Mouse (Mus musculus) thymus, postnatal 0 days (tissue): ENCODE results near the gene Lpcat2b. TPM values are rescaled to one million over a fixed set of nuclear protein-coding genes. Genes with fewer than 3 reads are reported as not detected.
"Not testable (repeated sequence)": the region's sequence is repeated elsewhere in the genome, so short reads cannot be mapped to it uniquely, and the experiment has no call there.

Experiments
- DNase-seq: peaks from one replicate; pipeline ENCODE4 v3.0.0-alpha.2; 2015; ENCODE audit warnings: low spot score
- polyA plus RNA-seq: library from polyadenylated mRNA; unstranded; fragments of >200 nt; fragmentation: Nextera tagmentation; extraction: Ambion mirVana; gene quantifications from 2 replicates; pipeline ENCODE4 v1.2.1, GENCODE M21; 2015

The Lpcat2b gene
- polyA plus RNA-seq = not detected in 2 replicates

DNA sequence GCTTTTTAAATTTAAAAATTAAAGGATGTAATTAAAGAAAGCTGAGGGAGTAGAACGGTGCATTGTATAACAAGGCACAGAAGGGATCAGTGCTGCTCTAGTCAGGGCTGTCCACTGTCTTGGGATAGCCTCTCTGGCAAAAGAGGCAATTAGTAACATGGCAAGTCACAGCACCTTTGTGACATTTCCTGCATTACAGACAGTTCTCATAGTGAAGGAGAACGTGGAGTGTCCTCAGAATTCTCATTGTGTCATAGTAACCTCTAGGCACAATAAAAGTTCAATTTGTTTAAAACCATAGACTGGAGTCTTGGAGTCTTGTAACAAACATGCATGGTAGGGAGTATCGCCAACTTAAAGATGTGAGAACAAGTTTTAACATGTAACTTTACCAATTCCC is at the start of gene Lpcat2b:
Lpcat2b (plus strand) TSS at position 301 of the 400 bp plus-strand sequence.
- no peak for DNase-seq

DNA sequence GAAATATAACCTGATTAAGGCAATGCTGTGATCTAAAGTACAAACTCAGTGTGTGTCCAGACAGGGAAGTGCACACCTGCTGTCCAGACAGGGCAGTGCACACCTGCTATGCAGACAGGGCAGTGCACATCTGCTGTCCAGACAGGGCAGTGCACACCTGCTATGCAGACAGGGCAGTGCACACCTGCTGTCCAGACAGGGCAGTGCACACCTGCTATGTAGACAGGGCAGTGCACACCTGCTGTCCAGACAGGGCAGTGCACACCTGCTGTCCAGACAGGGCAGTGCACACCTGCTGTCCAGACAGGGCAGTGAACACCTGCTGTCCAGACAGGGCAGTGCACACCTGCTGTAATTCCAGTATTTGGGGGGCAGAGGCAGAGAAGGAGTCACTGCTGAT is 44.9 kb upstream of the Lpcat2b start:
- not testable (repeated sequence) for DNase-seq

DNA sequence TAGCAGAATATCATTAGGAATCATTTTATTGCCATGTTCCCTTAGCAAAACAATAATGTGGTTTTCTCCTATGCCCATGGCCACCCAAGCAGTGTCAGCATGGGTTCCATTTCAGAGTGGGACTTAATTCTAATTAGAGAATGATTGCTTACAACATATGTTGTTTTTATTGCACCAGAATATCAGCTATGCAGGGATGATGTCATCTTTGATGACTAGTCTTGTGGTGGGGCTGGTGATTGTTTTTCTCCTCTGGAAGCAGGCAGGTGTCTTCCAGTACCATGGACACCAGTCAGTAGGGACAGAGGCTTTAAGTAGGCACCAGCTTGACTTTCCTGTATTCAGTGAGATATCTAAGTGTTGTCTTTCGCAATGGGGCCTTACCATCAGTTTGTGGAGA is 43.6 kb upstream of the Lpcat2b start:
- no peak for DNase-seq

DNA sequence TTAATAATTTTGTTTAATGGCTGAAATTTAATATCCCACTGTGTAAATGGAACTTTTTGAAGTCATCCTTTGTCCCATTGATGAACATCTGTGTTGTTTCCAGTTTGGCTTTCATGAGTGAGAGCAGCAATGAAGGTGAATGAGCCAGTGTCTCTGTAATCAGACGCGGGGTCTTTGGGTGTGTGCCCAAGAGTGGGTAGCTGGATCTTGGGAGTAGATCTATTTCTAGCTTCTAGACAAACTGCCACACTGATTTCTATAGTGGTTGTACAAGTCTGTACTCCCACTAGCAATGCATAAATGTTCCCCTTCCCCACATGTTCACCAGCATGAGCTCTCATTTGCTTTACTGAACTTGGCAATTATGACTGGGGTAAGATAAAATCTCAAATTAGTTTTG is 42.0 kb upstream of the Lpcat2b start:
- DNase-seq = no peak

DNA sequence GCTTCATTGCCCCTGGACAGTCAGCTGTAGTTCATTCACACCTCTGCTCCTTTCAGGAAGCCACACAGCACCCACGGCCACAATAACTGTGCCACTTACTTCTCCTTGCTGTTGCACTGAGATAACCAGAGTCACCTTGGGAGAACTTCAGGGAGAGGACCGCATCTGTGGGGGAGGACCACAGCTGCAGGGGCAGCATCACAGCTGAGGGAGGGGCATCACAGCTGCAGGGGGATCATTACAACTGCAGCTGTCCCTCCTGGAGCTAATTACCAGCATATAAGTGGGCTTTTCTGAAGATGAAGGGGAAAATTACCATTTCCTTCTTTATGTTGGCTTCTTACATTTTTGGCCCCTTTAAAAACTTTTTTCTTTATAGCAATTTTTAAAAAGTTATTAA is 36.9 kb upstream of the Lpcat2b start:
- DNase-seq = no peak

DNA sequence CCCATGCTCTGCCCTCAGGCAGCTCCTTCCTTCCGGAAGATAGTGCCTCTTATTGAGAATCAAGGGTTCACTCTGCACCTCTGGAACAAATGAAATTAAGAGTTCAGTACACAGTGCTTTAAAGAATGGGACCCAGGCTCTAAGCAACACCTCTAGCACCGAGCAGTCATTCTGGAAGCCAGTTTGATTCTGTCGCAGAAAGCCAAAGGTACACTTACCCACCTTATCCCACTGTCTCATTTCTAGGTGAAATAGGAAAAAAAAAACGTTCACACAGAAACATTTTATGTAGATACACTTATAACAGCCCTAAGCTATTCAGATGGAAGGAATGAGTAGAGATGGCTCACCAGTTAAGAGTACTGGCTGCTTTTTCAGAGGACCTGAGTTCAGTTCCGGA is 28.9 kb upstream of the Lpcat2b start, which contains the start of gene Ephx4:
Ephx4 (plus strand) TSS at position 301 of the 400 bp plus-strand sequence.
- peak; percentile 10 for DNase-seq

DNA sequence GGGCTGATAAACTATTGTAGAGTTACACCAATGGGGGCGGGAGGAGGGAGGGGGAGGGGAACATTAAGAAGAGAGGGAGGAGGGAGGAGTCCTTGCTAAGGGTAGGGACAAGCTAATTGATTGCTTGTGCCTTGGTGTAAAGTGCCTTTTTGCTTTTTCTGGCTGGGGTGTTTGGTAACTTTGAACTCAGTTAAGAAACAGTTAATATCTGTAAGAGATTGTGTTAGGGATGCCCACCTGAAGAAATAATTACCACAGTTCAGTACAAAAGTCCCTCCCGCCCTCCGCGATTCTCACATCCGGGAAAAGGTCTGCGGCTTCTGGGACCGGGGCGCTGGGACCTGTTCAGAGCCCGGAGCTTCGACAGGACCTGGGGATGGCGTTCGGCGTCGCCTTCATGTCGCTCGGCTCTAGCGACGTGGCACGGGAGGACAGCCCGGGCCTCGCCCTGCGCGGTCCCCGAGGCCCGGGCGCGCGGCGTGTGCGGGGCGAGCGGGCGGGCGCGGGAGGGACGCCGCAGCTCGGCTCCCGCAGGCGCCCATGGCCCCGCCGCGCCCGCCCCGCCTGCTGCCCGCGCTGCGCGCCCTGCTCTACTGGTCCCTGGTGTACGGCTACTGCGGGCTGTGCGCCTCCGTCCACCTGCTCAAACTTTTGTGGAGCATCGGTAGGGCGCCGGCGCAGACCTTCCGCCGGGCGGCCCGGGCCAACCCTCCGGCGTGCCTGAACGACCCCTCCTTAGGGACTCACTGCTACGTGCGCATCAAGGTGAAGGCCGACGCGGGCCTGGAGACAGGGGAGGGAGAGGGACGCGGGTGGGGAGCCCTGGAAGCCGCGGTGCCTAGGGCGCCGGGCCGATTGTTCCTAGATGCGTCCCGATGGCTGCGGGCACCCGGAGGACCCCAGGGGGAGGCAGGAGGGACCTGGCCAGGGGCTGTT is 28.1 kb upstream of the Lpcat2b start:
- DNase-seq = peak; percentile 38

DNA sequence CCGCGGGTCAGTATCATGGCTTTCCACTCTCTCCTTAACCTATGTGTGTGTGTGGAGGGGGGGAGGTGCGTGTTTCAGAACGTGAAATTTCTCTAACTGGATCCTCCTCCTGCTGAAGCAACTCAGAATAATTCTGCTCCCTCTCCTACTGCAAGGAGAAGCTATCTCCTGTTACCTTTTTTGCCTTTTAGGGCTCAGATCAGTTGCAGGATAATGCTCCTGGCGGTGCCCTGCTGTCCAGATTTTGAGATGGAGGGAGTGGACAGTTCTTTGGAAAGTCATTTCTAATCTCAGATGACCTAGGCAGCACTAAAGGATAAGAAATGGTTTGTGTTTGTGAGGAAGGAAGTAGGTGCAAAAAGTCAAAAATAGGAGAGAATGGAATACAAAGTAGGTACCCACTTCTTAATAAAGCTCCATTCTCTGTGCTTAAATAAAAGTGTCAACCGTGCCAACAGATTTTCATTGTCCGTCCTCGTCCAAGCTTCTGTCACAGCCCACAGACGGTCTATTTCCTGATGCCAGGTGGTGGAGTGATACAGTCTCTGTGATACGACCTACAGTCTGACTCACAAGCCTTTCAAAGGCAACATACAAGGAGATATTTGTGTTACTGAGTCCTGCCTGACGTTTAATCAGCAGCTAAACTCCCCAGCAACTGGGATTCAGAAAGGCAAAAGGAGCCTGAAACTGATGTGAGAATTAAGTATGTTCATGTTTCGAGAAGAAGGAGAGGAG is 27.2 kb upstream of the Lpcat2b start:
- DNase-seq = no peak

DNA sequence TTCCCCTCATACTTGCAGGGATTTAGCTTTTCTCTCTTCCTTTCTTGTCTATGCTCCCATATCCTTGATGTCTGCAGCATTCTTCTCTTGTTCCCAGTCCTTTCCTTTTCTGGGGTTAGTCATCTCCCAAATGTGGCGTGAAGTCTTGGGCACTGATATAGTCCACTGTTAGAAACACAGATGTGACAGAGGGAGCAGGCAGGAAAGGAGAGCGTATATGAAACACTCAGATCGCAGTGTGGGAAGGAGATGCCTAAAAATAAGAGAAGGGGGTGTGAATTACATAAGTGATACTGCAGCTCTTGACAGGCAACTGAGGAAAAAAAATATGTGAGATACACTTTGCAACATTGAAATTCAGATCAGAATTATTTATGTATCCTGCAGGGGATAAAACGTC is 26.0 kb upstream of the Lpcat2b start:
- DNase-seq = no peak

DNA sequence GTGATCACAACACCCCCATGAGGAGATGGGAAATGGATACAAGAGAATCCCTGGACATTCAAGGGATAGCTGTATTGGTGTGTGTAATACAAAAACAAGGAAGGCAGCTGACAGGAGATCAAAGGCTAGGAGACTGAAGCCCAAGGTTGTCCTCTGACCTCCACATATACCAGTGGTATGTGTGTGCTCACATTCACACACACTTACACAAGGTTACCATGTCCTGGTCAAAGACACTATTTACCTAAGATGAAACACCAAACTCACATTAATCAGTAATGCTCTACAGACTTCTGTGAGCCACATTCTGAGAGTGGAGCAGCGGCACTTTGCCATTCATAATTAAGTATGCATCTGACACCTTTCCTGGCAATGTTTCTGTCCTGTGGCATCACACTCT is 21.0 kb upstream of the Lpcat2b start:
- no peak for DNase-seq

DNA sequence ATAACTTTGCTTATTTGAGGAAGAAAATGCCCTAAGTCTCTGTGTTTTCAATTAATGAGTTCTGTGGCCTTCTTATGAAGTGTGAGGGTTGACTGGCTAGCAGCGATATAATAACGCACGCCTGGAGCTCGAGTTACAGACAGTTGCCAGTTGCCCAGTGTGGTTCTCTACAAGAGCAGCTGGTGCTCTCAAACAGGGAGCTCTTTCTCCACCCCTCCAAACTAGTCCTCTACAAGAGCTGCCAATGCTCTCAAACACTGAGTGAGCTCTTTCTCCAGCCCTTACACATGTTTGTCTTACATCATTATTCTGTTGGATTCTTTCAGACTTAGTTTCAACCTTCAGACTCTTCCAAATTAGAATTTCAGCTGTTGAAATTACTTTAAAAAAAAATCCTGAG is 20.0 kb upstream of the Lpcat2b start:
- no peak for DNase-seq

DNA sequence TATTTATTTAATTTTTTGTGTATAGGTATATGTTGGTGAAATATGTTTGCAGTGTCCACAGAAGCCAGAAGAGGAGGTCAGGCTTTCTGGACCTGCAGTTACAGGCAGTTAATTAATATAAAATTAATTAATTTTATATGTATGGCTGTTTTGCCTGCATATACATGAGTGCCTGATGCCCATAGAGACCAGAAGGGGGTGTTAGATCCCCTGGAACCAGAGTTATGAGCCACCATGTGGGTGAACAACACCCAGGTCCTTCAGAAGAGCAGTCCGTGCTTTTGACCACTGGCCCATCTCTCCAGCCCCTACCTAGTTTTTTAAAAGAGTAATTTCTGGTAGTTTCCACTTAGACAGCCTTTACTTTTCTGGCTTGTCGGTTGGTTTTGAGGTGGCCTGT is 19.1 kb upstream of the Lpcat2b start:
- no peak for DNase-seq

DNA sequence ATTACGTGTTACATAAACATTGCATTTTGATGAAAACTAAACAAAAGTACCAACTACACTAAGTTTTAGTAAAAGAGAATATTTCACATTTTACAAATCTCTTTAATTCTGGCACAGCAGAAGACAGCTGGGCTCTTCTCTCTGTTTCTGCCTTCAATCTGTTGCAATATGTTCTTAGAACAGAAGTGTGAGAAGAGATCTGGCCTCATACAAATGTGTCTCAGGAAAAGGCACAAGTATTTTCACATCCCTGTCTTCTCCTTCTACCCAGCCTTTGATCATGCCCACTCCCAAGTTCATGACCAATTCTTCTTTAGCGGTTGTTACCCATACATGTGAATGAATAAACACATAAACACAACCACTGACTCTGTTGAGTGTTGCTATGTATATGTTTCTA is 16.3 kb upstream of the Lpcat2b start:
- DNase-seq = no peak

DNA sequence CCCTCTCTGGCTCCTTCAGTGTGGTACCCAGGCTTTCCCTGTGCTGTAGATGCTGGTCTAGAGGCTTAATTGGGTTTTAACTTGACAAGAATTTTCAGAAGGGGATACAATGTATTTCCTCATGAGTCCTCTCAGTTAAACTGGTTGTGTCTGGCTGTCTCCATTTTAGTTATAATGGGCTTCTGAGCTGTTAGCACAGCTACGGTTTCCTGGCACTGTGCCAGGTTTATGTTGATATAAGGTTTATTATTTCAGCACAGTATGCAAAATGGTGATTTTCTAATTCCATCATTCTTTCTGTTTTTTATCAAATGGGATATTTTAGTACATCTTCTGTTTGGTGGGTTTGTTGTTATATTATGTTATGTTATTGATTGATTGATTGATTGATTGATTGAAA is 9.7 kb upstream of the Lpcat2b start:
- DNase-seq = no peak

DNA sequence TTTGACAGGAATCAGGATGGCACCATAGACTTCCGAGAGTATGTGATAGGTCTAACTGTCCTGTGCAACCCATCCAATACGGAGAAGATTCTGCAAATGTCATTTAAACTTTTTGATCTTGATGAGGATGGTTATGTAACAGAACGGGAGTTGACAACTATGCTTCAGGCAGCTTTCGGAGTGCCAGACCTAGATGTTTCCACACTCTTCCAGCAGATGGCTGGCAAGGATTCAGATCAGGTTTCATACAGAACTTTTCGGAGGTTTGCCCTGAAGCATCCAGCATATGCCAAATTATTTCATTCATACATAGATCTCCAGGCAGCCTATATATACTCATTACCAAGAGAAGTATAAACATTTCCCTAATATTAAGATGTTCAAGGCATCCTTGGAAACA is 2.7 kb downstream of the Lpcat2b start:
- no peak for DNase-seq

DNA sequence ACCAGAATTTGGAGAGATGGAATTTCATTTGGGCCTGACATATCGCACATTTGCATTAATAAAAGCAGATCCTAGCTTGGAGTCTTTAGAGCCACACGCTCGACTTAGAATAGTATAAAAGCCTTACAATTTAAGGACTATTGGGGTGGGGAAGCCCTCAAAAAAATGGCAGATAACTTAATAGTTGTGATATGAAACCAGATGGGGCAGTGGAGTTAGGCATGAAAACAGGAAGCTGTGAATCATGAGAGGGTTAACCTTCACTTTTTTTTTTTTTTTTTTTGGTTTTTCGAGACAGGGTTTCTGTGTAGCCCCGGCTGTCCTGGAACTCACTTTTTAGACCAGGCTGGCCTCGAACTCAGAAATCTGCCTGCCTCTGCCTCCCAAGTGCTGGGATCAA is 4.8 kb downstream of the Lpcat2b start:
- no peak for DNase-seq

DNA sequence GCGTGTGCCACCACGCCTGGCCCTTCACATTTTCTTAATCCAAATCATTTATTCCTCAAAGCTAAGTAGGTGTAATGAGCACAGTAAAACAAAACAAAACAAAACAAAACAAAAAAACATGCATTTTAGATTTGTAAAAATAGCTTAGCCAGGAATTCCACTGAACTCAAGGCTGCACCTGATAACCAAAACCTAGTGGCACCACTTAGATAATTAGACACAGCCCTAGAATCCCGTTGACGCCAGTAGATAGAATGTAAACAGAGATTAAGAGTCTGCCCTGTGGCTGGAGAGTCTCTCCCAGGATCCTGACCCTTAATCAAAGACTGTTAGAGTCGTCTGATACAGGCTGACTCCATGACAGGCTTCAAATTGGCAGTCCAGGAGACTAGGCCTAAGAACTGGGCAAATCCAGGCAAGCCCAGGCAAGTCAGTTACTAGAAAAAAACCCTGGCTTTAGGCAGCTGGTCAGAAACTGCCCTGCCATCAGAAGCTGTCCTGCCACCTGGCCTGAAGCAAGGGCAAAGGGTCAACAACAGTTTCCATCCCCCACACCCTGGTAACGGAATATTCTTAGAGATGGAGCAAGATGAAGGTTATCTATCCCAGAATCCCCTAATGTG is 5.3 kb downstream of the Lpcat2b start:
- DNase-seq = no peak

DNA sequence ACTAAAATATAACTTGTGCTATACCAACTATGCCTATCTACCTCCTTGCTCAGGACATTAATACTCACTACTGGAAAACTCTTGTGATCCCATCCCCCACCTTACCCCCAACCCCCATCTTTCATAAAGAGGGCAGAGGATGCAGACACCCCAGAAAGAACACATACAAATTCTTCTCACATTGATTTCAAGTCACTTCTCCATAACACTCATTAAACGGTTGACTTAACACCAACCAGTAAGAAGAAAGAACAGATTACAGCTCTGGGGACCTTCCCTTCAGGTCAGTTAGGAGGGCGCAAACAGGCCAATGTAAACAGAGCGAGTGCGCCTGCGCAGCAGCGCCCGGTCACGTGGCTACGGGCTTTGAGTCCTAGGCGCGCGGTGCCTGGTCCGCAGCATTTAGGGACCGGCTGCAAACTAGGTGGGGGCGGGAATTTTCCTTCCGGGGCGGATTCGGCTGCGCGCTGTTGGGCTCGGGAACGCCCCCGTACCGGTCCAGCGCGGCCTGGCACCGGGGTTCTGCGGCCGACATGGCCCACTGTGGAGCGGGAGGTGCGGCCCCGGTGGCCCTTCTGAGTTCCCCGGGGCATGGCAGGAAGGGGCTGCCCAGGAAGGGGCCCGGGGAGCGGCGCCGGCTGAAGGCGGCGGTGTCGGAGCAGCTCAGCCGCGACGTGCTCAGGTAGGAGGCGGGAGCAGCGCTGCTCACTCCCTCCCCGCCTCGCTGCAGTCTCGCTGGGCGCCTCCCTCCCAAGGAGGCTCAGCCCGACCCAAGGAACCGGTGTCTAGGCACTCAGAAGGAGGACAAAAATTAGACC is 6.3 kb downstream of the Lpcat2b start, which contains the start of gene Btbd8:
Btbd8 (plus strand) TSS at position 534 of the 818 bp plus-strand sequence.
- peak; percentile 95 for DNase-seq

DNA sequence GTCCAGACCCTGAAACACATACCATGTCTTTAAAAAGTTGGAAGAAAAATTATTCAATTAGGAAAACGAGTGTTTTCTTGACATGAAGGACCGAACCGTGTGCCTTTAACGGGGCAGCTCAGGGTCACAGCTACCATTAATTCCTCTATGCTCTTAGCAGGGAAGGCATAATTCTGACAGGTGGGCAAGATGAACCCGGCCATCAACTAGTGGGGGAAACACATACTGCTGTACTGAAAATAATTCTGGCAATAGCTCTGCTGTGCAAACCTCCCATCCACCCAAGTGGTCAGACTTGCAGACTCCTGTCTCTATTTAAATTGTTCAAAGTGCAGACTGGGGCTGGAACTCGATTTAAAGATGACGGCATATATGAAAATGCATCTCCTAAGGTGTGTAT is 7.0 kb downstream of the Lpcat2b start:
- DNase-seq = no peak

DNA sequence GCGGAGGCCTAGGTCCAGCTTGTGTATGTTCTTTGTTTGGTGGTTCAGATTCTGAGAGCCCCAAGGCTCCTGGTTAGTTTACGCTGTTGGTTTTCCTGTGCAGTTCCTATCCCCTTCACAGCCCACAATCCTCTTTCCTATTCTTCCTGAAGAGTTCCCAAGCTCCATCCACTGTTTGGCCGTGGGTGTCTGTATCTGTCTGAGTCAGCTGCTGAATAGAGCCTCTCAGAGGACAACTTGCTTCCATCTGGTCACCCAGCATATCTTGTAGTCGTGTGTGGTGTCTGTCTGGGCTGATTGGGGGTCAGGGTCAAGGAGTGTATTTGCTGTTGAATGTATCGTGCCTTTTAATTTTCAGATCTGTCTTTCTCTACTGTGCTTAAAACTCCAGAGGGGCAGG is 10.5 kb downstream of the Lpcat2b start:
- no peak for DNase-seq

DNA sequence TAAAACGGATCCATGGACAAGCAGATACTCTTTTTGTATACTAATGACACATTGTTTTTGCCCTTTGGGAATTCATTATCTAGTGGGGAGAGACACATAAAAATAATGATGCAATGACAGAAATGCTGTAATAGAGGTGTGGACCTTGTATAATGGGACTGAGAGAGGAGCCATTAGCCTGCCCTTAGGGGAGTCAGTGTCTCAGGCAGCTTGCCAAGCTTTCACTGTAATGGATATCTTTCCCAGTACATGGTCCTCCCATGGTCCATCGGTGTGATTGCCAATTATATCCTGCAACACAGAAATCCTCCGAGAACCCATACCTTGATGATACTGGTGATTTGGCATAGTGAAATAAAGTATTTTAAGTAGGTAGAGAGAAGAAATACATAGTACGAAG is 12.9 kb downstream of the Lpcat2b start:
- DNase-seq = no peak
